Mouse (Mus musculus): ENCODE measurements around the gene Slco1c1.

Slco1c1 gene

DNA sequence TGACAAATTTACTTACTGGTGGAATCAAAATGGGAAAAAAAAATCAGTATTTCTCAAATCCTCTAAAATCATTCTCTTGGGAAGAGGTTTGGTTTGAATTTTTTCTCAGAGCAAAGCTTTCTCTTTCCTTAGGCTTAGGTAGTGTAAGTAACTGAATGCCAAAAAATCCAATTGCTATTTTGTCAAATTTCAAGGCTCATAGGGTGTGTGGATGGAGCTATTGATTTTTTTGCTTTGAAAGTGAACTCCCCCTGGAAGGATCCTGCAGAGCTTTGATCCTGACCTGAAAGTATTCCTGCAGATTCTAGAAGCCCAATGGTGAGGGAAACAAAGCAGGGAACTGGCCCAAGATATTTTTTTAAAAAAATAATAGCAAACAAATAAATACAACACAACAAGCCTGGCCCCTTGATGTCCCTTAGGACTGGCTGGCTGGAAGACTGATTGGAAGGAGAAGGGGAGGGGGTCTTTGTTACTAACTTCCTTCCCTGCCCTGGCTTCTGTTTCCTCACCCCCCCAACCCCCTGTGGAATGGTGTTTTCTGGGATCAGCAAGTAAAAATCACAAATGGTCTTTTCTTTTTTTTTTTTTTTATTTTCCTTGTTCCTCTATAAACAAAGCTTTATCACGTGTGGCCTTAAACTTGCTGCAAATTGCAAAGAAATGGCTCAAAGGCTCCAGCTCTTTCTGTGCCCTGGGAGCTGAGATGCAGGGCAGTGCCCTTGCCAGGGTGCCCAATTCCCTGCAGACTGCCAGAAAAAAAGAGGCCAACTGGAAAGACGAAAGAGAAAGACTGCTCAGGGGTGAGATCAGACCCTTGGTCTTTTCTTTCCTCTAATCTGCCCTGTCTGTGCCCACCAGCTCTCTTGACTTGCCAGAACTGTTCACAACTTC, at the start of gene Slco1c1:
TSS of gene Slco1c1 (plus strand) at position 622 of the 894 bp plus-strand sequence.
- DNase-seq (ENCODE audit: low read depth, low spot score), result no peak

DNA sequence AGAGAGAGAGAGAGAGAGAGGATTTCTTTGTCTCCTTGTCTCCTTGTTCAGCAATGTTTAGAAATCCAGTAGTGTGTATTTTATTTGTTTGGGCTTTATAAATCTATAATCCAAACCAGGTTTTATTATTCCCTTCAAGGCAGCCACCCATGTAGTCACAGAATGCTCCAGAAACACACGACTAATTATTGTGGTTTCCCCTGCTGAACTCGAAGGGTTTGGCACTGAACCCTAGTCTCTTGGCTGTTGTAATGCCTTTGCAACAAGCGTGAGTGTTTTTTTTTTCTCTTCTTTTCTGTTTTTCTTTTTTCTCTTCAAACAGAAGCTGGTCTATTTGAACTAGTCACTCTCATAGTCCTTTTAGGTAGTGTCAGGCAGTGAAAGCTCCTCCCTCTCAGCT, 49.5 kb upstream of the Slco1c1 start:
- DNase-seq (ENCODE audit: low read depth, low spot score), result no peak

DNA sequence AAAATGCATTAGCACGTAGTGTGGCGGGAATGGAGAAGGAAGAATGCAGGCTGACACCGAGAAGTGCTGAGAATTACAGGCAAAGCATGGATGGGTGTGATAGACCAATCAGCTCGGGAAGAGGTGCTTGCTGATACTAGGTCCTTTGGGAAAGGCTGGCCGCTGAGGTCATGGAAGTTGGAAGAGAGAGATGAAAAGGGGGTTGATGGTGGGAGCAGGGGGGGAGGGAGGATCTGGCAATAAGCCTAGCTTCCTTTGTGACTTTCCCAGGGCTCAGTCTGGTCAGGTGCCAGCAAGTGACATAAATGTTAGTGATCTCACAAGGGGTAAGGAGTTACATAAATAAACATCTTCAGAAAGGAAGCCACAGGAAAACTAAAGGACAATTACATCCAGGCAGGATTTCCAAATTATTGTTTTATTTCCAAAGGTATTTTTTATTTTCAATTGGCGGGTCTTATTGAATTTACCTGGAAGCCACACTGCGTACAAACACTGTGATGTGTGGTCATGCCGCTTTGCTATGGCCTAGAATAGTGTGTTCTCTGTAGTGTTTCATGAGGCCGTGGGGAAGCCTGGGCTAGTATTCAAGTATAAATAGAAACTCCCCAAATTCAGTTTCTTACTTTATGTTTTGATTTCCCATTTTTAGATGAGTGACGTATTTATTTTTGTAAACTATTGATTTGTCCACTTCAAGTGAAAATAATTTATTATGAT, 38.7 kb upstream of the Slco1c1 start:
- no peak for DNase-seq (ENCODE audit: low read depth, low spot score)

GRCm38 (mm10) chr6:141487266-141487665, 36.9 kb upstream of the Slco1c1 start:
- DNase-seq (ENCODE audit: low read depth, low spot score), result no peak

DNA sequence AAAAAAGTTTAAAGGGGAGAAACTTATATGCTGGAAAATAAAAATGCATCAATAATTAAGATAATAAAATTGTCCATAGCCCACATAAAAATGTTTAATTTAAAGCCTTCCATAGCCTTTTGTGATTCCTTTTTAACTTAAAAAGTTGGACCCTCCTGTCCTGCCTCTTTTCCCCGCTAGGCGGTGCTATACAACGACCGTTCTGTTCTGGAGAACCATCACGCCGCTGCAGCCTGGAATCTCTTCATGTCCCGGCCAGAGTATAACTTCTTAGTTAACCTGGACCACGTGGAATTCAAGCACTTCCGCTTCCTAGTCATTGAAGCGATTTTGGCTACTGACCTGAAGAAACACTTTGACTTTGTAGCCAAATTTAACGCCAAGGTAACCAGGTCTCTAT, 35.5 kb upstream of the Slco1c1 start:
- no peak for DNase-seq (ENCODE audit: low read depth, low spot score)

GRCm38 (mm10) chr6:141494909-141495308, 29.3 kb upstream of the Slco1c1 start:
- no peak for DNase-seq (ENCODE audit: low read depth, low spot score)

- no peak for DNase-seq (ENCODE audit: low read depth, low spot score)
Measured at GRCm38 (mm10) chr6:141495634-141496418, 28.3 kb upstream of the Slco1c1 start.

- DNase-seq (ENCODE audit: low read depth, low spot score), result no peak
Measured at GRCm38 (mm10) chr6:141499511-141499910, 24.7 kb upstream of the Slco1c1 start.

GRCm38 (mm10) chr6:141501171-141501570, 23.0 kb upstream of the Slco1c1 start:
- no peak for DNase-seq (ENCODE audit: low read depth, low spot score)

- no peak for DNase-seq (ENCODE audit: low read depth, low spot score)
Measured at GRCm38 (mm10) chr6:141522541-141522940, 1.6 kb upstream of the Slco1c1 start.

DNA sequence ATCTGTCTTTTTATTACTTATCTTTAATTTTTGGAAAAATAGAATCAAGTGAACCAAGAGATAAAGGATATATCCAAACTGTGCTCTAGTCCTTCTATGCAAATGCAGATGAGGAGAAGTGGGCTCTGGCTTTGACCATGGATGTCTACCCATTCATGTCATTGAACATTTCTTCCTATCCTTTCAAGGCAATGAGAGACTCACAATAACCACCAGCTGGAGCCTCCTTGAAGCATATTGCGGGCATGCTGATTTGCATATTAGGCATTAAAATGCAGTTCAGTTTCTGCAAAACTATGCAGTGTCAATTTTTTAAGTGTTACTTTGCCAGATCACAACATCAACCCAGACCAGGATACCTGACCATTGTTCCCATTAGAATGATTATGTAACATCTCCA, 1.6 kb downstream of the Slco1c1 start:
- DNase-seq (ENCODE audit: low read depth, low spot score), result no peak

GRCm38 (mm10) chr6:141530865-141531264, 6.7 kb downstream of the Slco1c1 start:
- no peak for DNase-seq (ENCODE audit: low read depth, low spot score)

- DNase-seq (ENCODE audit: low read depth, low spot score), result no peak
Measured at GRCm38 (mm10) chr6:141537298-141537697, 13.1 kb downstream of the Slco1c1 start.

GRCm38 (mm10) chr6:141541136-141541535, 17.0 kb downstream of the Slco1c1 start:
- no peak for DNase-seq (ENCODE audit: low read depth, low spot score)

DNA sequence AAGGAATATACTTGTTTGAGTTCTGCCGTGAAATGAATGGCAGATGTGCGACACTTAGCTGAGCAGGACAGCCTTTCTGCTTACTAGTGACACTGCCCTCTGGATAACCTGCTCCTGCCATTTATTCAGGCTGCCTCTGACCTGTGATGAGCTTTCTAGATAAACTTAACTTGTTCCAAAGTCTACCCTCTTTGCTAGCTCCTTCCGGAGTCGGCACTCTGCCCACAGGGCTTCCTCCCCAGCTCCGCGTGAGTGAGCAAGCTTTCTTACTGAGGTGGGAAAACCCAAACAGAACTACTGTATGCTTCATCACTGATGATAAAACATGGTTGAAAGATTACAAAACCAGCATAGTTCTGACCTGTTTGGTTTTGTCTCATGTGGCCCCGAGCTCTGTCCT, 19.2 kb downstream of the Slco1c1 start:
- DNase-seq (ENCODE audit: low read depth, low spot score), result no peak

DNA sequence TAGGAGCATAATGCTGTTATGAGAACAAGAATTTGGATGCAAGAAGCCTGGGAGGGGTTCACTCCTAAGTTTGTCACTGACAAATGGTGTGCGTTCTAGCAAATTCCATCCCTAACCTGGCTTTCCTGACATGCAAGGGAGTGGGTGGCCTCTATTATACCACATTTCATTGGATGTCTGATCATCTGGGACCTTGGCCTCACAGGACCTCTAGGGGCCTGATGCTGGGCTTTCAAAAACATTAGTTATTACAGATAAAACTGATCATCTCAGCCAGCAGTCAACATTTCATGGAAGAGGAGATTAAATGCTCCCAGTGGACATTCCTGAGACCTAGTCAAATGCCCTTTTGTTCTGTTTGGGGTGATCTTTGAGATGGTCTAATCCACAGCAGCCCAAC, 34.0 kb downstream of the Slco1c1 start:
- DNase-seq (ENCODE audit: low read depth, low spot score), result no peak

DNA sequence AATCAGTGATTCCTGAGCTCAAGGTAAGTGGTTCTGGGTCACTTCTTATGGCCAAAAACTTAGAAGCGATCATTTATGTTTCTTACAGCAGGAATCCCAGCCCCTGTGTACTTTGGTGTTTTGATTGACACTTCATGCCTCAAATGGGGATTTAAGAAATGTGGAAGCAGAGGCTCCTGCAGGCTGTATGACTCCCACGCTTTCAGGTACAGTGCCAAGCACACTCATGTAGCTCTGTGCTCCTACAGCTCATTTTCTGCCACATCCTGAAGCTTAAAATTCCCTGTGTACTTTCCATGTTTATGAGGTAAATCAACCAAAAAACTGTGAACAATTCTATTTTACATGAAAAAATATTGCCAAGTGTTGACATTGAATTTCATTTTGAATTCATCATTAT, 43.2 kb downstream of the Slco1c1 start:
- no peak for DNase-seq (ENCODE audit: low read depth, low spot score)

- no peak for DNase-seq (ENCODE audit: low read depth, low spot score)
Measured at GRCm38 (mm10) chr6:141567852-141568558, 43.8 kb downstream of the Slco1c1 start.

- DNase-seq (ENCODE audit: low read depth, low spot score), result no peak
Measured at GRCm38 (mm10) chr6:141568559-141568946, 44.4 kb downstream of the Slco1c1 start.

DNA sequence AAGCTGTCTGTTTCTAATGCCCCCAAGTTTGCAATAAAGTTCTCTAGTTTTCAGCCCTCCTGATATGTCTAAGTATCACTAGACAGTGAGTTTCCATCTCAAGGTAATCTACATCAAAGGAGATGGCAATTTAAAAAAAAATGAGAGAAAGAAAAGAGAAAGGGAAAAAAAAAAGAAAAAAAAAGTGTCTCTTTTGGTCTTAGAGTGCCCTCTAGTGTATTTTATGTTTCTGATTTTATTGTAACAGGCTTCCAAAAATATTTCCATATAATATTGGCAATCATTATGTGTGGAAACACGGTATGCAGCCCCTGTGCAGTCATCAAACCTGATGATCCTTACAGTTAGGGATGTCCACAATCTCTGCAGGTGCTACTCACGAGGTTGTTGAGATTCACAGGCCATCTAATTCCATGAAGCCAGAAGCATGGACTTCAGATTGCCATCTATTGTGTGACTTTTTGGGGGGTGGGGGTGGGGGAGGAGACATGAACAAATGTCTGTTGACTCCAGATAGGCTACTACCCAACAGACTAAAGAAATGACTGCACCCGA, 52.6 kb downstream of the Slco1c1 start:
- DNase-seq (ENCODE audit: low read depth, low spot score), result no peak

GRCm38 (mm10) chr6:141584791-141585403, 60.7 kb downstream of the Slco1c1 start:
- DNase-seq (ENCODE audit: low read depth, low spot score), result no peak
